Mouse (Mus musculus) thymus, adult 2 months (tissue): Measurements from ENCODE around the gene Add1.

ENCODE experiments used
- CTCF ChIP-seq: fragments of 200-500 bp; IDR thresholded peaks from 2 replicates; pipeline ENCODE4 v1.5.1; 2012; ENCODE audit warnings: mild to moderate bottlenecking, control low read depth, low read length, moderate library complexity, borderline replicate concordance; ENCODE audit not compliant: control insufficient read depth, poor library complexity, insufficient read depth; ENCODE audit errors: extremely low read depth
- POLR2A ChIP-seq: fragments of 200-500 bp; IDR thresholded peaks from 2 replicates; pipeline ENCODE4 v1.6.1; 2012; ENCODE audit warnings: mild to moderate bottlenecking, low read length, control low read depth, moderate library complexity; ENCODE audit not compliant: control insufficient read depth, poor library complexity, insufficient read depth; ENCODE audit errors: extremely low read depth

- TF ChIP-seq CTCF (no peak), POLR2A (no peak)
Observed at GRCm38 (mm10) chr5:34663231-34663630, 89.8 kb downstream of the Add1 start.
